Mouse (Mus musculus) embryonic facial prominence, embryonic 11.5 days (tissue): ENCODE measurements at regions not wholly inside any gene's neighbourhood (a gene's known extent, or its start where the extent isn't known, plus 50 kb on each side); places are given as distances from the start of the nearest gene placed in this dataset.

Experiments used
- ATAC-seq: fragments of 200-750 bp; cut with Nextera tagmentation; replicated peaks from 2 replicates; pipeline ENCODE4 v1.8.0; 2017; ENCODE audit warnings: low read depth; ENCODE audit not compliant: insufficient number of reproducible peaks, low FRiP score, low TSS enrichment
- DNase-seq: peaks from one replicate; pipeline ENCODE4 v3.0.0-alpha.2; 2015; ENCODE audit warnings: low spot score
- H3K27ac ChIP-seq: fragments of 300-500 bp; sonication (generic); replicated peaks from 2 replicates; pipeline ENCODE4 v1.5.1; 2014; ENCODE audit warnings: mild to moderate bottlenecking, low read depth, low read length, control low read depth
- H3K27me3 ChIP-seq: fragments of 300-500 bp; sonication (generic); 2 replicates; pipeline ENCODE4 v1.6.1; 2014; ENCODE audit warnings: mild to moderate bottlenecking, low read length, moderate library complexity, mixed read lengths; ENCODE audit not compliant: control insufficient read depth, insufficient read depth
- H3K36me3 ChIP-seq: fragments of 300-500 bp; sonication (generic); replicated peaks from 2 replicates; pipeline ENCODE4 v1.6.1; 2014; ENCODE audit warnings: low read depth, mild to moderate bottlenecking, low read length, moderate library complexity, mixed read lengths; ENCODE audit not compliant: control insufficient read depth, insufficient read depth
- H3K4me1 ChIP-seq: fragments of 300-500 bp; sonication (generic); 2 replicates; pipeline ENCODE4 v1.6.1; 2014; ENCODE audit warnings: low read length, mixed read lengths; ENCODE audit not compliant: control insufficient read depth, insufficient read depth
- H3K4me2 ChIP-seq: fragments of 300-500 bp; sonication (generic); 2 replicates; pipeline ENCODE4 v1.6.1; 2014; ENCODE audit warnings: low read depth, mild to moderate bottlenecking, control low read depth, low read length, moderate library complexity
- H3K4me3 ChIP-seq: fragments of 300-500 bp; sonication (generic); 2 replicates; pipeline ENCODE4 v1.5.1; 2014; ENCODE audit warnings: low read depth, low read length, control low read depth
- H3K9ac ChIP-seq: fragments of 300-500 bp; sonication (generic); replicated peaks from 2 replicates; pipeline ENCODE4 v1.6.1; 2014; ENCODE audit warnings: mild to moderate bottlenecking, control low read depth, low read length
- H3K9me3 ChIP-seq: fragments of 300-500 bp; sonication (generic); replicated peaks from 2 replicates; pipeline ENCODE4 v1.6.1; 2016; ENCODE audit warnings: mild to moderate bottlenecking, low read length, inconsistent platforms, mixed read lengths; ENCODE audit not compliant: control insufficient read depth
- WGBS: fragments of 180-500 bp; shearing (Covaris S2); extraction: QIAGEN DNeasy Blood & Tissue Kit; methylation state at CpG from one replicate; pipeline ENCODE4 v1.1.7; 2014; 5-methylcytosine and 5-hydroxymethylcytosine counted together

- Histone ChIP-seq H3K9me3 (no peaks in the 10 kb centered on the region), H3K27ac (no peak overlapping the region), H3K4me2 (no peak overlapping the region), H3K27me3 (no peaks in the 10 kb centered on the region), H3K9ac (no peak overlapping the region), H3K36me3 (no peaks in the 10 kb centered on the region), H3K4me1 (no peaks in the 10 kb centered on the region), H3K4me3 (no peak overlapping the region)
- 71% methylated on average over 3 of the region's 3 CpGs for WGBS
- ATAC-seq (no peak), DNase-seq (no peak)
These were observed 74.4 kb downstream of the Tbx19 start for GRCm38 (mm10) chr1:165086131-165086530.

GRCm38 (mm10) chr1:165084753-165085152 lies 75.8 kb downstream of the Tbx19 start:
- Histone ChIP-seq H3K27me3 (no peaks in the 10 kb centered on the region), H3K4me2 (no peak overlapping the region)
- WGBS, result 83% methylated on average over 9 of the region's 9 CpGs

GRCm38 (mm10) chr1:165084179-165084578 lies 76.4 kb downstream of the Tbx19 start:
- H3K27me3 ChIP-seq, result no peaks in the 10 kb centered on the region
- H3K9ac ChIP-seq, result no peak overlapping the region
- H3K4me3 ChIP-seq, result no peak overlapping the region
- H3K4me2 ChIP-seq, result no peak overlapping the region
- no peaks in the 10 kb centered on the region for H3K4me1 ChIP-seq
- no peaks in the 10 kb centered on the region for H3K9me3 ChIP-seq
- ATAC-seq (no peak), DNase-seq (no peak)
- no peak overlapping the region for H3K27ac ChIP-seq
- H3K36me3 ChIP-seq, result no peaks in the 10 kb centered on the region
- WGBS, result 85% methylated on average over 6 of the region's 6 CpGs

More at GRCm38 (mm10) chr1:165084753-165085152, 75.8 kb downstream of the Tbx19 start:
- DNase-seq (no peak), ATAC-seq (no peak)
- Histone ChIP-seq H3K9me3 (no peaks in the 10 kb centered on the region), H3K9ac (no peak overlapping the region), H3K36me3 (no peaks in the 10 kb centered on the region), H3K4me1 (no peaks in the 10 kb centered on the region), H3K4me3 (no peak overlapping the region), H3K27ac (no peak overlapping the region)

GRCm38 (mm10) chr1:165080351-165080750 lies 80.2 kb downstream of the Tbx19 start:
- no peak for DNase-seq
- no peak overlapping the region for H3K27ac ChIP-seq
- 90% methylated on average over 9 of the region's 9 CpGs for WGBS
- H3K27me3 ChIP-seq, result no peaks in the 10 kb centered on the region
- no peak for ATAC-seq
- H3K4me3 ChIP-seq, result no peak overlapping the region
- no peaks in the 10 kb centered on the region; the same call in 1 of the 2 replicates for H3K4me1 ChIP-seq
- no peaks in the 10 kb centered on the region for H3K36me3 ChIP-seq
- H3K9me3 ChIP-seq, result no peaks in the 10 kb centered on the region
- no peak overlapping the region for H3K9ac ChIP-seq
- H3K4me2 ChIP-seq, result no peak overlapping the region

GRCm38 (mm10) chr1:165077313-165077712 lies 83.3 kb downstream of the Tbx19 start:
- ATAC-seq (no peak), DNase-seq (no peak)
- no peaks in the 10 kb centered on the region for H3K36me3 ChIP-seq
- H3K9me3 ChIP-seq, result no peaks in the 10 kb centered on the region
- H3K27ac ChIP-seq, result no peak overlapping the region
- H3K4me1 ChIP-seq, result no peaks in the 10 kb centered on the region; the same call in 1 of the 2 replicates
- no peaks in the 10 kb centered on the region for H3K27me3 ChIP-seq
- WGBS, result 85% methylated on average over 4 of the region's 4 CpGs
- H3K4me2 ChIP-seq, result no peak overlapping the region
- H3K9ac ChIP-seq, result no peak overlapping the region
- H3K4me3 ChIP-seq, result no peak overlapping the region

GRCm38 (mm10) chr1:165075301-165076082 lies 85.1 kb downstream of the Tbx19 start:
- no peak overlapping the region for H3K9ac ChIP-seq
- H3K27ac ChIP-seq, result no peak overlapping the region
- WGBS, result 51% methylated on average over 5 of the region's 5 CpGs
- H3K9me3 ChIP-seq, result no peaks in the 10 kb centered on the region
- no peaks in the 10 kb centered on the region for H3K36me3 ChIP-seq
- H3K4me1 ChIP-seq, result no peaks in the 10 kb centered on the region; the same call in 1 of the 2 replicates
- H3K4me3 ChIP-seq, result no peak overlapping the region
- DNase-seq, result peak; percentile 69
- no peaks in the 10 kb centered on the region for H3K27me3 ChIP-seq
- ATAC-seq, result peak; percentile 78
- no peak overlapping the region for H3K4me2 ChIP-seq

- H3K27me3 ChIP-seq, result no peaks in the 10 kb centered on the region
- H3K4me1 ChIP-seq, result no peaks in the 10 kb centered on the region; the same call in 1 of the 2 replicates
- no peaks in the 10 kb centered on the region for H3K9me3 ChIP-seq
- H3K36me3 ChIP-seq, result no peaks in the 10 kb centered on the region
- no peak overlapping the region for H3K27ac ChIP-seq
- DNase-seq (no peak), ATAC-seq (no peak)
- no peak overlapping the region for H3K9ac ChIP-seq
- no peak overlapping the region for H3K4me3 ChIP-seq
- H3K4me2 ChIP-seq, result no peak overlapping the region
- WGBS, result 86% methylated on average over 4 of the region's 4 CpGs
These were observed 88.6 kb downstream of the Tbx19 start for GRCm38 (mm10) chr1:165071831-165072491.

GRCm38 (mm10) chr1:165064981-165065380 lies 95.6 kb downstream of the Tbx19 start:
- no peak for DNase-seq
- Histone ChIP-seq H3K4me3 (no peak overlapping the region), H3K27ac (no peak overlapping the region), H3K9ac (no peak overlapping the region), H3K9me3 (no peaks in the 10 kb centered on the region), H3K4me2 (no peak overlapping the region), H3K36me3 (no peaks in the 10 kb centered on the region), H3K4me1 (no peaks in the 10 kb centered on the region), H3K27me3 (no peaks in the 10 kb centered on the region)
- 71% methylated on average over 5 of the region's 5 CpGs for WGBS
- no peak for ATAC-seq
